In the genomic region with DNA sequence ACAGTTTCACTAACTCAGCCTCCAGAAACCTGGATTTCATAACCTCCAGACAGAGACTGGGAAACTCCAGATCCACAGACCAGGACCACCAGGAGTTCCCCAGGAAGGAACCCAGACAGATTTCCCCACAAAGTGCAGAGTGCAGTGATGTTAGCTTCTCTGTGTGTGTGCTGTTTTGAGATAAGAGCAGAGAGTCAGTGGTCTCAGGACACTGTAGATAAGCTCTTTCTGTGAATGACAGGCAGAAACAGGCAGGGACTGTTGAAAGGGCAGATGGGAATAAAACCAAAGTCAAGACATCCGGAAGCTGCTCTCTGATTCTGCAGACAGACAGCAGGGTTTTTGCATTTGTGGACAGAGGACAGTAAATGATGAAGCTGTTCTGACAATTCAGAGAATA, we compare ENCODE assay signal across 28 mouse cellular contexts. TPM values are rescaled to one million over a fixed set of nuclear protein-coding genes. Genes with fewer than 3 reads are reported as not detected.
DNase-seq lines count a peak whose midpoint lies in the region; ATAC-seq lines count a peak whose summit lies in the region.
"Had no signal": no experiment of that assay in that cellular context is flagged by ENCODE, and none has a peak within 500 bp of the region (broad histone marks: within the 10 kb centered on the region; RNA-seq: fewer than 3 reads in every experiment).

No protein-coding gene starts in this region.

- no peaks in the 10 kb centered on the region for H3K36me3 ChIP-seq in liver, embryonic 12.5 days
- H3K36me3 ChIP-seq: forebrain, embryonic 10.5 days; heart, embryonic 10.5 days; heart, embryonic 13.5 days had no signal

- WGBS in liver, embryonic 12.5 days (ENCODE audit: insufficient replicate concordance), result 15% methylated on average over 1 of the region's 1 CpGs

- no peak for DNase-seq in liver
- DNase-seq in right cerebral cortex, adult 2 months (ENCODE audit: low spot score in 2 of 2), result no peak
- no peak for DNase-seq in kidney, postnatal 4 days
- DNase-seq: adrenal gland, adult 2 months; adrenal gland, postnatal 14 days; cerebellum, adult 11 months; cerebellum, adult 2 months; cerebellum, adult 9-11 months; cerebellum, postnatal 36 days; gastrocnemius, postnatal 10 days; gastrocnemius, postnatal 36 days; heart, adult 2 months; heart, postnatal 14 days; heart, postnatal 4 days had no signal

- H3K9me3 ChIP-seq in liver, embryonic 12.5 days (replicated peaks), result no peaks in the 10 kb centered on the region
- H3K9me3 ChIP-seq: forebrain, embryonic 13.5 days; heart, embryonic 10.5 days had no signal

- no peak overlapping the region for H3K27ac ChIP-seq in liver, embryonic 12.5 days
- H3K27ac ChIP-seq: forebrain, embryonic 10.5 days; forebrain, embryonic 13.5 days; heart, adult 2 months; heart, embryonic 10.5 days; heart, embryonic 13.5 days; hindbrain, embryonic 14.5 days; hindbrain, postnatal 0 days had no signal

- H3K4me2 ChIP-seq in liver, embryonic 12.5 days, result no peak overlapping the region
- H3K4me2 ChIP-seq: forebrain, embryonic 13.5 days; heart, embryonic 13.5 days; hindbrain, embryonic 14.5 days had no signal

- H3K4me1 ChIP-seq in liver, embryonic 12.5 days, result 0 out of 2 replicates have a peak, but pooled peaks cover 5% of the 10 kb centered on the region
- H3K4me1 ChIP-seq: forebrain, embryonic 10.5 days; forebrain, embryonic 13.5 days had no signal

- H3K27me3 ChIP-seq in liver, embryonic 12.5 days (replicated peaks), result no peaks in the 10 kb centered on the region
- H3K27me3 ChIP-seq: forebrain, embryonic 13.5 days; heart, embryonic 13.5 days; Patski had no signal

- ATAC-seq in liver, embryonic 12.5 days, result peak; percentile 60; the same call in 1 of the 2 replicates
- ATAC-seq in common myeloid progenitor, adult 5-6 weeks (replicated peaks; ENCODE audit: low read depth, poor library complexity, severe bottlenecking), result peak; percentile 83
- peak; percentile 78 for ATAC-seq in megakaryocyte-erythroid progenitor cell, adult 5-6 weeks (replicated peaks; ENCODE audit: low FRiP score, low TSS enrichment, poor library complexity, severe bottlenecking)
- ATAC-seq: CD4-positive, CD25-positive, alpha-beta regulatory T cell, adult 4 months; forebrain, embryonic 13.5 days; forebrain, embryonic 16.5 days; hindbrain, postnatal 0 days; inflammation-experienced regulatory T-cells, adult 6 months; Patski had no signal

- no peak overlapping the region for H3K4me3 ChIP-seq in liver, embryonic 12.5 days
- H3K4me3 ChIP-seq: forebrain, embryonic 10.5 days; forebrain, embryonic 13.5 days; heart, adult 2 months; heart, embryonic 10.5 days; heart, embryonic 13.5 days had no signal

- H3K9ac ChIP-seq in liver, embryonic 12.5 days, result no peak overlapping the region
- H3K9ac ChIP-seq: forebrain, embryonic 13.5 days; heart, embryonic 13.5 days; hindbrain, embryonic 14.5 days had no signal

RNA-seq across cellular contexts. Expression of a gene that starts 15.5 kb away (rescaled TPM):
- 0.25 and 0.31 TPM in 2 replicates for polyA plus RNA-seq in liver, embryonic 12.5 days (2016; fragmentation: Nextera tagmentation; extraction: Ambion mirVana)
- total RNA-seq in common myeloid progenitor, adult 5-6 weeks (2017), result 10.3 and 10.4 TPM in 2 replicates
- total RNA-seq in megakaryocyte-erythroid progenitor cell, adult 5-6 weeks (2014; fragmentation: Nextera tagmentation), result 8.4 and 14.0 TPM in 2 replicates
- 3.1 and 3.6 TPM in 2 replicates for total RNA-seq in megakaryocyte-erythroid progenitor cell, adult 5-6 weeks (2017)
- total RNA-seq: gastrocnemius, adult 18-20 months; gastrocnemius, postnatal 36 days had no signal
- polyA plus RNA-seq: forebrain, embryonic 16.5 days had no signal
